Mouse (Mus musculus) spleen, adult 2 months (tissue): ENCODE measurements around the gene Ndufaf7. TPM values are rescaled to one million over a fixed set of nuclear protein-coding genes. Genes with fewer than 3 reads are reported as not detected.

Source experiments
- DNase-seq, 2 experiments: peaks; one replicate each; pipeline versions ENCODE4 v3.0.0 to v3.0.0-alpha.2; 2012 to 2021; ENCODE audit warnings: low spot score in 2 of 2, low read depth in 1 of 2
- H3K27ac ChIP-seq: fragments of 200-500 bp; 2 replicates; pipeline ENCODE4 v1.5.1; 2012; ENCODE audit warnings: low read length, inconsistent platforms; ENCODE audit not compliant: insufficient read depth
- H3K27me3 ChIP-seq: fragments of 200-500 bp; 2 replicates; pipeline ENCODE4 v1.6.1; 2012; ENCODE audit warnings: mild to moderate bottlenecking, moderate library complexity, low read length, inconsistent platforms; ENCODE audit not compliant: control insufficient read depth, insufficient read depth
- H3K36me3 ChIP-seq: fragments of 200-500 bp; 2 replicates; pipeline ENCODE4 v1.6.1; 2012; ENCODE audit warnings: mild to moderate bottlenecking, low read length, inconsistent platforms; ENCODE audit not compliant: control insufficient read depth, insufficient read depth
- H3K4me1 ChIP-seq: fragments of 200-500 bp; 2 replicates; pipeline ENCODE4 v1.6.1; 2011; ENCODE audit warnings: inconsistent platforms; ENCODE audit not compliant: control insufficient read depth, insufficient read depth, insufficient read length
- H3K4me3 ChIP-seq: fragments of 200-500 bp; 2 replicates; pipeline ENCODE4 v1.5.1; 2011; ENCODE audit warnings: mild to moderate bottlenecking, inconsistent platforms; ENCODE audit not compliant: insufficient read depth, insufficient read length; ENCODE audit errors: extremely low read depth
- CTCF ChIP-seq: fragments of 200-500 bp; IDR thresholded peaks from 2 replicates; pipeline ENCODE4 v1.5.1; 2011; ENCODE audit warnings: mild to moderate bottlenecking, inconsistent platforms; ENCODE audit not compliant: insufficient read depth, insufficient read length, insufficient replicate concordance; ENCODE audit errors: extremely low read depth
- POLR2A ChIP-seq: fragments of 200-500 bp; IDR thresholded peaks from 2 replicates; pipeline ENCODE4 v1.6.1; 2011; ENCODE audit warnings: low read depth, low read length, inconsistent platforms
- WGBS: fragments of 180-500 bp; shearing (Covaris S2); methylation state at CpG from one replicate; pipeline ENCODE4 v1.1.7; 2018; 5-methylcytosine and 5-hydroxymethylcytosine counted together
- polyA plus RNA-seq: library from polyadenylated mRNA; depleted of rRNA; stranded (reverse); fragments of >200 nt; gene quantifications from 2 replicates; pipeline ENCODE4 v1.2.3, GENCODE M21; 2012

Ndufaf7 gene
- polyA plus RNA-seq, 1 experiment: 2.5 TPM

DNA sequence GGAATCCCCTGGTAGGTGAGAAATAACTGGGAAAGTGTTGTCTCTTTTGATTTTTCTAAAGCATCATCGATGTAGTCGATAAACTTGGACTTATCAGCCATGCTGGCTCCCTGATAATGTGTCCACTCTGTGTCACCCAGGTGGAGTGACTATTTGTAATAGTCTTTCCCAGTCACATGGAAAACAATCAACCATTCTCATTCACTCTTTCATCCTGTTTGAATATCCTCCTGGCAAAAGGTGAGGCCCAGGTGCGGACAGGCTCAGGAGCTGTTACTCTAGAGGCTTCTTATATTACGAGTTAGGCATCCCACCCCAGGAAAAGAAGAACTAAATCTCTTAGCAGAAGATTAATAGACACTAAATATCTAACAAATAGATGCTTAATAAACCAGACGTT, 30.0 kb upstream of the Ndufaf7 start, which contains the start of gene Sult6b1:
Sult6b1 (minus strand) TSS at position 101 of the 400 bp plus-strand sequence.
- Histone ChIP-seq H3K27me3 (no peaks in the 10 kb centered on the region), H3K27ac (no peak within 1 kb of the TSS), H3K4me3 (no peak within 1 kb of the TSS), H3K36me3 (no peaks in the 10 kb centered on the region), H3K4me1 (no peaks in the 10 kb centered on the region; the same call in 1 of the 2 replicates)
- DNase-seq: no peak
- TF ChIP-seq POLR2A (no peak), CTCF (no peak)
- WGBS: 87% methylated on average over 5 of the region's 5 CpGs

DNA sequence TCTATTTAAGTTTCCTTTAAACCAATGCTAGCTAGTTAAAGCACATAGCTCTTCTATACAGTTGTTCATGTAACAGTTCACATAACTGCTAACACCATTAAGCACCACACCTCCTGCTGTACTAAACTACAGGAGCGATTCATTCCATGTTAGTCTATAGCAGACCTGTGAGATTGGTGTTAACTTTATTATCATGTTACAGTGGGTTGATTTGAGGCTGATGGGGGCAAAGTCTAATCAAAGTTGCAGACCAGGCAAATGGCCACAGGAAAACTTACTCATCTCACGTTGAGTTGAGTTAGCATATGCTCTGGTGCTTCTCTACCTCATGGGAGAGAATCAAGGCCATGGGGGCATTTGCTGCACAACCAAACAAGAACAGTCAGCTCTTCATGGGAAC, 27.6 kb upstream of the Ndufaf7 start:
- no peak overlapping the region for H3K4me3 ChIP-seq
- no peak for TF ChIP-seq POLR2A
- TF ChIP-seq CTCF: no peak
- H3K27ac ChIP-seq: no peak overlapping the region
- DNase-seq: no peak
- no peaks in the 10 kb centered on the region for H3K4me1 ChIP-seq
- no peaks in the 10 kb centered on the region for H3K27me3 ChIP-seq
- WGBS: 77% methylated on average over 2 of the region's 2 CpGs
- H3K36me3 ChIP-seq: no peaks in the 10 kb centered on the region

DNA sequence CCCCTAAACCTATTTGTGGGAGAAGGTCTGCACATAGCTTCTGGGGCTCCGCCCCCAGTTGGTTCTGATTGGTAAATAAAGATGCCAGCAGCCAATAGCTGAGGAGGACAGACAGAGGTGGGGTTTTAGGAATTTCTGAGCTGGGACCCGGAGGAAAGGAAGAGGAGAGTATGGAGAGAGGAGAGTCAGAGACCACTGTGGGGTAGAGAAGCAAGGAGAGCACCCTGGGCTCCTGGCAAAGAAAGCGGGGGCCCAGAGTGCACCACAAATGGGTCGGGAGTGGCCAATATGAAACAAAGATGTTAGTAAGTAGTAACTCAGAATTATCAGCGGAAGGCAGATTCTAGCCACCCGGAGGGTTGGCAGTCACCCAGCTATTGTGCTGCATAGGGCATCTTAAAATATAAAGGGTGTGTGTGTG, 24.1 kb upstream of the Ndufaf7 start:
- no peak overlapping the region for H3K27ac ChIP-seq

DNA sequence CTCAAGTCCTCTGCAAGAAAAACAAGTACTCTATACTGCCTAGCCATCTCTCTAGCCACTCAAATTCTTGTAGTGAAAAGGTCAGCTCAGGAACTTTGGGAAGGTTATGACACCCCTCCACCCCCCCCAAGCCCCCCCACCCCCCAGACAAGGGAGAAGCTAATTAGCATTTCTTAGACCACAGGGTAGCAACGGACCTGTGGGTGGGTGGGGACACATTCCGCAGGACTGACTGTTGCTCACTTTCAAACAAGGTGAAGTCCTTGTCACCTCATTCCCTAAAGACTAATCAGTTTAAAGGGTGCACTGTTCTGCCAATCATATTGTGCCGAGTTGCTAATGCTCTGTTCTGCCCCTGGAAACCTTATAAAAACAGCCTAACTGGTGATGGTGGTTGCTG, 23.0 kb upstream of the Ndufaf7 start:
- no peak for DNase-seq
- Histone ChIP-seq H3K4me1 (no peaks in the 10 kb centered on the region; the same call in 1 of the 2 replicates), H3K4me3 (no peak overlapping the region), H3K36me3 (no peaks in the 10 kb centered on the region), H3K27ac (no peak overlapping the region), H3K27me3 (no peaks in the 10 kb centered on the region)
- TF ChIP-seq POLR2A: no peak
- no peak for TF ChIP-seq CTCF
- 77% methylated on average over 3 of the region's 3 CpGs for WGBS

More for the DNA sequence above, 24.1 kb upstream of the Ndufaf7 start:
- no peak for DNase-seq
- Histone ChIP-seq H3K4me3 (peak overlapping the region; percentile 30; the same call in 1 of the 2 replicates), H3K36me3 (no peaks in the 10 kb centered on the region), H3K27me3 (no peaks in the 10 kb centered on the region), H3K4me1 (no peaks in the 10 kb centered on the region; the same call in 1 of the 2 replicates)
- 31% methylated on average over 6 of the region's 6 CpGs for WGBS
- TF ChIP-seq POLR2A: no peak
- TF ChIP-seq CTCF: no peak

DNA sequence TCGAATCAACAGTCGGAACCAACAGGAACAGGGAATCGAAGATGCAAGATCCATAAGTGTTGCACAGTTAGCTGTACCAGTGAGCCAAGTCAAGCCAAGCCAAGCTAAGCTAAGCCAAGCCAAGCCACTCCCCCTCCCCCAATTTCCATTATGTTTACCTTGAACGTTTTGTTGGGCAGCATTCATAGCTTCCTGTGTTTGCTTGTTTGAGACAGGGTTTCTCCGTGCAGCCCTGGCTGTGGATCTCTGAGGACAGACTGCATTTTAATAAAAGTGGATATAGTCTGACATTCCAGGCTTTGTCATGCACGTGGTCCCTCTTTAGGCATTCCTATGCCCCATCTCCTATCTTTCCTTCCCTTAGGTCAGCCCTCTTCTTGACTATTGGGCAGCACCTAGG, 21.2 kb upstream of the Ndufaf7 start:
- H3K4me1 ChIP-seq: no peaks in the 10 kb centered on the region; the same call in 1 of the 2 replicates
- H3K27ac ChIP-seq: no peak overlapping the region
- WGBS: 54% methylated on average over 6 of the region's 6 CpGs
- H3K27me3 ChIP-seq: no peaks in the 10 kb centered on the region
- TF ChIP-seq POLR2A: no peak
- TF ChIP-seq CTCF: no peak
- no peak for DNase-seq
- H3K4me3 ChIP-seq: peak overlapping the region; percentile 76
- H3K36me3 ChIP-seq: peaks cover 8% of the 10 kb centered on the region

DNA sequence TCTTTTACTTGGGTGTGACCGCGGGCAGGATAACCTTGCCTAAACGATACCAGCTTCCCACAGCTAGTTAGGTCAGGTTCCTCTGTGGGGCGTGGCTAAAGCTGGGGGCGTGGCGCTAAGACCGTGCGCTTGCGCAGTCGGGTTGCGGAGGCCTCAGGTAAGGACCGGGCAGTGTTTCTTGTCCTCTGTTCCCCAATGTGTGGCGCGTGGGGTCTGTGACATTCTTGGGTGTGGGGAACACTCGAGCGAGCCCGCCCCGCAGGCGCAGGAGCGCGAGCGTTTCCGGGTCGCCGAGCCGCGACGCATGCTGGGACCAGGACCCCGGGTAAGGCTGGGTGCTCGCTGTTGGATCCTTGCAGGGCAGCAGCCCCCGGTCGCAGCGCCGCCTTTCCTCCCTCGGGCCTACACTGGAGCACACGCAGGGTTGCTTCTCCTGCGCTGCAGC, 20.5 kb upstream of the Ndufaf7 start, which contains the start of gene Cebpzos:
Cebpzos (plus strand) TSS at position 132 of the 445 bp plus-strand sequence.
- Histone ChIP-seq H3K27ac (peak within 1 kb of the TSS; percentile 71), H3K4me3 (peak within 1 kb of the TSS; percentile 76), H3K36me3 (peaks cover 13% of the 10 kb centered on the region), H3K27me3 (no peaks in the 10 kb centered on the region), H3K4me1 (no peaks in the 10 kb centered on the region; the same call in 1 of the 2 replicates)
- under 1% methylated on average over 37 of the region's 37 CpGs for WGBS
- TF ChIP-seq CTCF (no peak), POLR2A (no peak; the same call in 1 of the 2 replicates)
- DNase-seq: peak; percentile 78 to 90

DNA sequence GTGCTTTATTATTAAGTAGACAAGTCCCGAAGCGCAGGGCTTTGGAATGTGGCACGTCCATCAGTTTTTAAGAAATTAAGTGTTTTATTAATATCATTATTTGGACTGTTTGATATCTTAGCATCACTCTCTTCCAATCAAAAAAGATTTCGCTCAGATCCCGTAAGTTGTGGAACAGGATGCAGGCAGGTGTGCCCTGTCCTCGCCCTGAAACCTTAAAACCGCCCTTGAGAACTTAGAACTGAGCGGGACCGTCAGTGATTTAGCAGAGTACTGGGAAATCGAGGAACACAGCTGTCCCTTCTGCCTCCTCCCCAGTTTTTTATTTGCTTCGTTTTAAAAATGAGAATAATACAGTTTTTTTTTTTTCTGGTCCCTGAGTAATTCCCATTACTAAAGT, 20.0 kb upstream of the Ndufaf7 start:
- H3K4me1 ChIP-seq: no peaks in the 10 kb centered on the region; the same call in 1 of the 2 replicates
- H3K27me3 ChIP-seq: no peaks in the 10 kb centered on the region
- TF ChIP-seq CTCF (no peak), POLR2A (no peak)
- DNase-seq: no peak
- peaks cover 16% of the 10 kb centered on the region for H3K36me3 ChIP-seq
- H3K4me3 ChIP-seq: peak overlapping the region; percentile 76
- 2% methylated on average over 11 of the region's 11 CpGs for WGBS
- peak overlapping the region; percentile 71 for H3K27ac ChIP-seq
